Mouse (Mus musculus) neutrophil, adult 83 days (primary cell): ENCODE results near the gene Emc9. TPM values are rescaled to one million over a fixed set of nuclear protein-coding genes. Genes with fewer than 3 reads are reported as not detected.

Experiments used
- total RNA-seq, 2 experiments: library from RNA; stranded (reverse); gene quantifications; one replicate each; pipeline ENCODE4 v1.2.4; 2023

Gene Emc9
- total RNA-seq: 1 to 10 TPM; 4.9 to 6.6 TPM

DNA sequence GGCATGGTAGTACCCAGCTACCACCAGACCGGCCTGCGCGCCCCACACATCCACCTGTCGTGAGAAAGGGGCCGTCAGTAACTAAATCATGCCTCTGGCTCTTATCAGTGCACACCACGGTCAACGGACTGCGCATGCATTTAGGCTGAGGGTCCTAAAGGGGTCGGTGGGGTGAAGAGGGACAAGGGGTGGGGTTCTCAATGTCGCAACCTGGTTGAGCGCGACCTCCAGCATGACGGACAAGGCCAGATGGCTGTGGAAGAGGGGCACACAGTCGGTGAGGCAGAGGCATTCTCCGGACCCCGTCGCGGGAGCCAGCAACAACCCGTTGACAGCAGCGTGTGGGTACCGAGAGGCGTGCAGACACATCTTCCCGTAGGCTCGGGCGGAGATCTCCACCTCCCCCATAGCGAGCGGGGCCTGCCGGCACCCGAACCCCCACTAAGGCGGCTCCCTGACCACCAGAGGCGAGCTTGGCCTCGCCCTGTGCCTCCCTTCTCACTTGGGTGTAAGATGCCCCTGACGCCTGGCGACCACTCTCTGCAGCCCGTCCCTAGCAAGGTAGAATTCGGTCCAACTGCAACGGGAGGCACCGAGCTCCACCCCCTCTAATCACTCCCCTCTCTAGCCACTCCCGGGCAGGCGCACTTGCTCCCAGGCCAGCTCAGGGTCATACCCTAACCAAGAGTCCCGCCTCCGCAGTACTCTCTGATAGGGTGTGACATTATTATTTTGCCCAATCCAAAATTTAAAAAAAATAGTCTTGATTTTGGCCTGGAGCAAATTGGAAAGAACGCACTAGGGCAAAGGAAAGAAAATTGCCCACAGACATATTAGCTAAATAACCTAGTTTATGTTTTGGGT lies at the start of gene Emc9:
Gene Emc9 (minus strand): TSS at position 601 of the 864 bp plus-strand sequence.

DNA sequence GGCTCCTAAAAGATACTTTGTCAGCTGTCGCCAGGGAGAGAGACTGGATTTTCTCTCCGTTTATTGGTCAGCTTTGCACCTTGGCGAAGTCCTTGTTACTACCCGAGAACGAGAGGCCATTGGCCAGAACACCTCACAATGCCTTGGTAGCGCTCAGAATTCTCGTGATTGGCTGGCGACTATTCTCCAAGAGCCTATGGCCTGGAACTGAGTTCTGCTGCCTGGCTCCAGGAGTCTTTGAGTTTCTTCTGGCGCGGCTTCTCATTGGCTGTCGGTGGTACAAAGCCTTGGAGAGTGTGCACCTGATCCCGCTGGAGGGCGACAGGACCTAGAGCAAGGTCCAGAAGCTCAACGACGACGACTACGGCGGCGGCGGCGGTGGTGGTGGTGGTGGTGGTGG lies 32.7 kb upstream of the Emc9 start, which contains the start of gene Rec8:
Gene Rec8 (plus strand): TSS at position 216 of the 400 bp plus-strand sequence.

GRCm38 (mm10) chr14:55603271-55603632 lies 18.1 kb upstream of the Emc9 start, which contains the start of gene Irf9:
Gene Irf9, plus strand, starts transcription at chr14:55603571.

GRCm38 (mm10) chr14:55591331-55591891 lies 6.3 kb upstream of the Emc9 start, which contains the start of gene Rnf31:
Gene Rnf31, plus strand, starts transcription at chr14:55591708.

GRCm38 (mm10) chr14:55590748-55591330 lies 5.7 kb upstream of the Emc9 start, which contains the start of gene Psme2:
Gene Psme2, minus strand, starts transcription at chr14:55591113.

DNA sequence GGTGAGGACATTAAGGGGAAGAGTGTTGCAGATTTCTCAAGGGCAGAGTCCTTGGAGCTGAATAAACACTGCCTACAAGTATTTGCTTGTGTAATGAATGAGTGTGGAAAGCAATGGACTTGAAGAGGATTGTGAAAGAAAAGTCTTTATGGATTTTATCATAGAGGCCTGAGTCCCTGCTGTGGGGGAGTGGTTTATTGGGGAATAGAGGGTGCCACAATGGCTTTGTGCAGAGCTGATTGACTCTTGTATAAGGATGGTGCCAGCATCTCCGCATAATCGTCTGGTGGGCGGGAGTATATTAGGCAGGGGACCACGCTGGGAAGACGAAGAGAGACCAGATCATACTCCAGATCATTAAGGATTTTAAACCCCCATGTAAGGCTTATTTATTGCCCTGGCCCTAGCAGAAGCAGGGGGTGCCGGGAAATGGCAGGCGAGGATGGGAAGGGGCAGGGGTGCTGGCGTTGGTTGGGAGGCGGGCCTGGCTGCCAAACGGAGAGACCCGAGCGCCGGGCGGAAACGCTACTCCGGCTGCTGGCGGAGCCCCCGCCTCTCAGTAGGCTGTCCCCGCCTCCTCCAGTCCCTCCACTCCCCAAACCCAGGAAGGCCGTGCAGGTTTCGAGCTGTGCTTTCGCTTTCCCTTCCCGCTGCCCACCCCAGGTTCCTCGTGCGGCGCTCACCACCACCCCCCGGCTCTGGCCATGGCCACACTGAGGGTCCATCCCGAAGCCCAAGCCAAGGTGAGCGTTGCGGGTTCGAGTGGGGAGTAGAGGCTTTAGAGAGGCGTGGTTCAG lies 7.0 kb downstream of the Emc9 start, which contains the start of gene Psme1:
Gene Psme1 (plus strand): TSS at position 253 of the 797 bp plus-strand sequence.

GRCm38 (mm10) chr14:55575302-55575701 lies 9.8 kb downstream of the Emc9 start, which contains the start of gene Fitm1:
Gene Fitm1, plus strand, starts transcription at chr14:55575617.

DNA sequence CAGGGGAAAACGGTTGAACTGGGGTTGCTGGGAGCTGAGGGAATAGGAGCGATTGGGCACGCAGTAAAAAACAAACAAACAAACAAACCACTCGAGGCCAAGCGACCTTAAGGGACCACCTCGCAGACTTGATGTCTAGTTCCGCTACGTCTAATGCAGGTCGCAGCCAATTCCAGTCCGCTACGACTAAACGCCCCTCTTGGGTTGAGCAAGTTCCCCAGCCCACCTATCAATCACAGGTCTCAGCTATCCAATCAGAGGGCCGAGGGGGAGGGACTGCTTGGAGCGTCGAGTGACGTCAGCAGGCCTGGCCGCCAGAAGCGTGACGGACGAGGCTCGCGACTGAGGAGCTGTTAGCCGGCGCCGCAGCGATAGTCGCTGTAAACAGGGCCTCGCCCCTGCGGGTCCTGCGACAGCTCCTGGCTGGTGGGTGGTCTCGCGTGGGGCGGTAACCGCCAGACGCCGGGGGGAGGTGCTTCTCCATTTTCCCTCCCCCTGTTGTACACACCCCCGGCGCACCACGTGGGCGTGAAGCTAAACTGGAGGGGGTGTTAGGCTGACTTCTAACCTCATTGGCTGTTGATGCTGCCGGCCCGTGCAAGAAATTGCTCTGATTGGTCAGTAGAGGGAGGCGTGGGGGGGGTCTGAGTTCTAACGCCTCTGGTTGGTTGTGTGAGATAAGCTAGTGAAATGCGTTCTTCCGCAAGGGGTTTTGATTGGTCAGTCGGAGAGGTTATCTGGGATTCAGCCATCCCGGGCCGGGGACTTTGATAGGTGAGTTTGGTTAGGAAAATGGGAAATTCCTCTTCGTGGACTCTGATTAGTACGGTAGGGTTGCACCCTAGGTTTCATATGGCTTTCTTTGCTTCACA lies 24.7 kb downstream of the Emc9 start, which contains the start of gene A730061H03Rik:
Gene A730061H03Rik (minus strand): TSS at position 205 of the 872 bp plus-strand sequence.

GRCm38 (mm10) chr14:55559799-55560201 lies 25.3 kb downstream of the Emc9 start, which contains the start of gene Dcaf11:
Gene Dcaf11, plus strand, starts transcription at chr14:55560006.

DNA sequence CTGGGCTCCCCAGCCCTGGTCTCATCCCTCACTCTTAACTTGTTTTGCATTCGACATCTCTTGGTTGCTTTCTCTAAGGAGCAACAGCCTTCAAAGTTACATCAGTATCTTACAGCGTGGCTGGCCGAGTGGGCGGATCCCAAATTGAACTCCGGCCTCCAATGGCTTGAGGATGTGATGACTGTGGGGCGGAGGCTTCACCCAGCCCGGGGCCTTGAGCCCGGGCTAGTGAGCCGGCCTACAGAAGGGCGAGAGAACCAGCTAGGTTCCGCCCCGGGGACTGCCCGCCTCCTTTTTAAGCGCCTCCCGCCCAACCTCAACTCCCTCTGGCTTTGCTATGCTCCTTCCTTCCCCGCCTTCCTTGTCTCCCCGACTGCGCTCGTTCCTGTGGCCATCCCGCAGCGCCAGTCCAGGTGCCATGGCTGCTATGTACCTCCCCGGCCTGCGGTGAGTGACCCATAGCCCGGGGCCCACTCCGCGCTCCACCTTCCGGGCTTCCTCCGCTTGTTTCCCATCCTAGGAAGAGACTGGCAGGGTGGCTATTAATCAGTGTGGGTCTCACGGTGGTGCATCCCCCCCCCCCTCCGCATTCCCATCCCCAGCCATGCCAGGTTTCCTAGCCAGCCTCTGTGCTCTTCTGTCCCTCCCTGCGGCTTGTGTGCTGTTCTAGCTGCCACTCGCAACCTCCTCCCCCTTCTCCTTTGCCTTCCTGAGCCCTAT lies 44.9 kb downstream of the Emc9 start, which contains the start of gene Pck2:
Gene Pck2 (plus strand): TSS at position 200 of the 720 bp plus-strand sequence.

Other genes with a start within 250 kb of the Emc9 start
- 10 to 100 TPM; 14.0 to 26.8 TPM for gene Dhrs4, start 106.5 kb downstream of the Emc9 start, total RNA-seq
- gene Carmil3, start 94.7 kb downstream of the Emc9 start, total RNA-seq: under 1 TPM; 0.11 to 0.35 TPM
- not detected for gene Cpne6, start 74.9 kb downstream of the Emc9 start, total RNA-seq
- gene Nrl, start 60.3 kb downstream of the Emc9 start, total RNA-seq: not detected
- 10 to 100 TPM; 28.8 to 36.8 TPM for gene Pck2, start 45.0 kb downstream of the Emc9 start, total RNA-seq
- 10 to 100 TPM; 48.3 to 50.3 TPM for gene Dcaf11, start 25.3 kb downstream of the Emc9 start, total RNA-seq
- 10 to 100 TPM in 1 of 2 experiments, 1 to 10 TPM in 1; 8.6 to 10.4 TPM for gene A730061H03Rik, start 24.9 kb downstream of the Emc9 start, total RNA-seq
- not detected for gene Fitm1, start 9.7 kb downstream of the Emc9 start, total RNA-seq
- 100 to 1,000 TPM; 144 to 155 TPM for gene Psme1, start 7.2 kb downstream of the Emc9 start, total RNA-seq
- gene Psme2, start 5.8 kb upstream of the Emc9 start, total RNA-seq: 100 to 1,000 TPM; 191 to 193 TPM
- gene Rnf31, start 6.4 kb upstream of the Emc9 start, total RNA-seq: 10 to 100 TPM; 51.6 to 55.7 TPM
- 10 to 100 TPM; 41.1 to 56.8 TPM for gene Irf9, start 18.3 kb upstream of the Emc9 start, total RNA-seq
- gene Rec8, start 32.7 kb upstream of the Emc9 start, total RNA-seq: 1 to 10 TPM; 1.2 to 3.1 TPM
- gene Ipo4, start 50.7 kb upstream of the Emc9 start, total RNA-seq: 10 to 100 TPM; 12.2 to 12.4 TPM
- gene Gm49378, start 52.6 kb upstream of the Emc9 start, total RNA-seq: 1 to 10 TPM in 1 of 2 experiments, under 1 TPM in 1; 0.31 to 1.2 TPM
- 10 to 100 TPM; 34.3 to 37.8 TPM for gene Tm9sf1, start 58.5 kb upstream of the Emc9 start, total RNA-seq
- 1 to 10 TPM; 2.0 to 3.4 TPM for gene Tssk4, start 64.9 kb upstream of the Emc9 start, total RNA-seq
- 10 to 100 TPM; 15.9 TPM for gene Mdp1, start 75.2 kb upstream of the Emc9 start, total RNA-seq
- gene Gmpr2, start 86.6 kb upstream of the Emc9 start, total RNA-seq: 10 to 100 TPM; 14.6 to 15.9 TPM
- gene Nedd8, start 86.8 kb upstream of the Emc9 start, total RNA-seq: 100 to 1,000 TPM; 178 to 185 TPM
- 10 to 100 TPM; 60.2 to 61.1 TPM for gene Tinf2, start 96.5 kb upstream of the Emc9 start, total RNA-seq
- 1 to 10 TPM; 1.3 to 2.2 TPM for gene Tgm1, start 128.6 kb upstream of the Emc9 start, total RNA-seq
- gene Rabggta, start 137.0 kb upstream of the Emc9 start, total RNA-seq: 10 to 100 TPM; 21.0 to 23.4 TPM
- 10 to 100 TPM; 57.3 to 62.3 TPM for gene Dhrs1, start 160.4 kb upstream of the Emc9 start, total RNA-seq
- 10 to 100 TPM; 14.8 to 20.7 TPM for gene Nop9, start 160.4 kb upstream of the Emc9 start, total RNA-seq
- gene Cideb, start 173.2 kb upstream of the Emc9 start, total RNA-seq: under 1 TPM; 0.33 to 0.57 TPM
- under 1 TPM; 0.55 to 0.61 TPM for gene Ltb4r2, start 176.1 kb upstream of the Emc9 start, total RNA-seq
- 100 to 1,000 TPM; 205 to 213 TPM for gene Ltb4r1, start 180.7 kb upstream of the Emc9 start, total RNA-seq
- under 1 TPM; 0.29 to 0.77 TPM for gene Adcy4, start 198.8 kb upstream of the Emc9 start, total RNA-seq
- 10 to 100 TPM; 32.4 to 37.6 TPM for gene Ripk3, start 203.6 kb upstream of the Emc9 start, total RNA-seq
- not detected for gene Nfatc4, start 237.8 kb upstream of the Emc9 start, total RNA-seq